Mouse (Mus musculus) adrenal gland, adult 2 months (tissue): Measurements from ENCODE around the gene H2-Q1. TPM values are rescaled to one million over a fixed set of nuclear protein-coding genes. Genes with fewer than 3 reads are reported as not detected.
"Not testable (repeated sequence)": the region's sequence is repeated elsewhere in the genome, so short reads cannot be mapped to it uniquely, and the experiment has no call there.

Experiments
- DNase-seq: peaks from one replicate; pipeline ENCODE4 v3.0.0; 2021
- polyA plus RNA-seq: library from polyadenylated mRNA; depleted of rRNA; stranded (reverse); fragments of >200 nt; gene quantifications from 2 replicates; pipeline ENCODE4 v1.2.3, GENCODE M21; 2012; rRNA removed
- total RNA-seq, 2 experiments: library from RNA; stranded (reverse); gene quantifications; 2 replicates each; pipeline ENCODE4 v1.2.3; 2021

The H2-Q1 gene
- total and polyA plus RNA-seq, 3 experiments: 0.04 to 3.6 (median 0.98) TPM

DNA sequence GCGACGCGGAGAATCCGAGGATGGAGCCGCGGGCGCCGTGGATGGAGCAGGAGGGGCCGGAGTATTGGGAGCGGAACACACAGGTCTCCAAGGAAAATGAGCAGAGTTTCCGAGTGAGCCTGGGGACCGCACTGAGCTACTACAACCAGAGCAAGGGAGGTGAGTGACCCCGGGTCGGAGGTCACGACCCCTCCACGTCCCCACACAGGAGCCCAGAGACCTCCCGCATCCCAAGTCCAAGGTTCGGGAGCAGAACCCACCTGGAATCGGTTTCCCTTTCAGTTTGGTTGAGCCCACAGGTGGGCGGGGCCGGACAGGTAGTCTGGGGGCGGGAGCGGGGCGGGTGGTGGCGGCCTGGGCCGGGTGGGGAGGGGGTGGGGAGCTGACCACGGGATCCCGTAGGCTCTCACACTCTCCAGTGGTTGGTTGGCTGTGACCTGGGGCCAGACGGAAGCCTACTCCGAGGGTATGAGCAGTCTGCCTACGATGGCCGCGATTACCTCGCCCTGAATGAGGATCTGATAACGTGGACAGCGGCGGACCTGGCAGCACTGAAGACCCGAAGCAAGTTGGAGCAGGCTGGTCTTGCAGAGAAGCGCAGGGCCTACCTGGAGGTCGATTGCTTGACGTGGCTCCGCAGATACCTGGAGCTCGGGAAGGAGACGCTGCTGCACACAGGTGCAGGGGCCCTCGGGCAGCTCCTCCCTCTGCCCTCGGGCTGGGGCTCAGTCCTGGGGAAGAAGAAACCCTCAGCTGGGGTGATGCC, 22.7 kb downstream of the H2-Q1 start:
- DNase-seq: no peak

DNA sequence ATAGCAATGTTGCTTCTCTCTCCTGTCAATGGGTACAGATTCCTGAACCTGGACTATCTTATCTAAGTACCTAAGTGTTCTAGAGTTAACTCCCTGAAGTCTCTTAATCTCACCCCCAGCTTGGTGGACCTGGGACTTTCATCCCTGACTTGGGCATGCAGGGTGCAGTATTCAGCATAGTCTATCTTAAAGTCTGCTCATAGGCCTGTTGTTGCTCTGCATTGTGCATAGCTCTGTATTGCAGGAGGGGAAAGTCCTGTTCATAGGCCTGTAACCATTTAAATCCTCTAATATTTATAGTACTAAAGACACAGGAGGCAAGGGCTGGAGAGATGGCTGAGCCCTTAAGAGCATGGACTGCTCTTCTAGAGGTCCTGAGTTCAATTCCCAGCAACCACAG, 27.5 kb downstream of the H2-Q1 start:
- not testable (repeated sequence) for DNase-seq

DNA sequence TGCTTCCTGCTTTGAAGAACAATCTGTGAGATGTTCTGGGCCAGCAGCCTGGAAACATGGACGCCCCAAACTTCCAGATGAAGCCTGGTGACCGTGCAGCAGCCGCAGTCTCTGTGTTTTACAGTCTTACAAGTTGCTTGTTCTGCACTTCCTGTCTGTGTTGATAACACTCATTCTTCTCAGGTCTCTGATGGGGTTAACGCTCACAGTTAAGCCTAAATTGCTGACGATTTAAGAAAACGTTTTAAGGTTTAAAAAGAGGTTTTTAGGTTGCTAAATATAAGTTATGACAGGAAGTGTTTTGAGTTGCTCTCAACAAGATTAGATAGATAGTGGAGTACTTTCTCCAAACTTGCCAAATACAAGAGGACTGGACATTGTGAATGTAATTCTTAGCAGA, 33.1 kb downstream of the H2-Q1 start:
- not testable (repeated sequence) for DNase-seq

DNA sequence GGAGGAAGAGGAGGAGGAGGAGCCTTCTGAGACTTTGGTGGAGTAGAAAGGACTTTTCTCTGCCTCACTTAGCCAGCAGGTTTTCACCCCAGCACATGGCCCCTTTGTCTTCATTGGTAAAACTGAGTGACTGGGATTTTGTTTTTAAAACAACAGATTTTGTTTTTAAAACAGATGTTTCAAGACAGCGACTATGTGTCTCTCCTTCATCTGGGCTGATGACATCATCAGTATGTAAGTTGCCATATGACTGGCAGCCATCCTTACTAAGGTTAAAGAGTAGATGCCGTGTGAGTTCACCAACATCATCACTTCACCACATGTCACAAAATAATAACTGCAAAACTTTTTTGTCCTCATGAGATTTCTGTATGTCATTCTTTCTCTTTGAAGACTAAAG, 33.9 kb downstream of the H2-Q1 start:
- DNase-seq: no peak

DNA sequence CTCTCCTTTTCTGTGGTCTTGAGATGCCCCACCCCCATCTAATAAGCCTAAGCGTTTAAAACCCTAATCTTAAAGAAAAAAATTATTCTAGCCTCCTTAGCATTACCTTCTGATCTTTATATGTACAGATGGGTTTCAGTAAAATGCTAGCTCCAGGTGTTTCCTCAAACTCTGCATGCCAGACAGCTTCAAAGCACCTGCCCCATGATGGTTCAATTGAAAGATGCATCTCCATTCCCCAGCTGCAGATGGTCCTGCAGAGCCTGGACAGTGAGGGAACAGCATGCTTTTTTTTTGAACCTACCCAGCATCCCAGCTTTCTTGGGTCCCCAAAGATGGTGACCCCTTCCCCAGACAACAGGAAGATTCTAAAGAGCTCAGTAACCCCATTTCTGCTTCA, 36.9 kb downstream of the H2-Q1 start:
- DNase-seq: no peak

DNA sequence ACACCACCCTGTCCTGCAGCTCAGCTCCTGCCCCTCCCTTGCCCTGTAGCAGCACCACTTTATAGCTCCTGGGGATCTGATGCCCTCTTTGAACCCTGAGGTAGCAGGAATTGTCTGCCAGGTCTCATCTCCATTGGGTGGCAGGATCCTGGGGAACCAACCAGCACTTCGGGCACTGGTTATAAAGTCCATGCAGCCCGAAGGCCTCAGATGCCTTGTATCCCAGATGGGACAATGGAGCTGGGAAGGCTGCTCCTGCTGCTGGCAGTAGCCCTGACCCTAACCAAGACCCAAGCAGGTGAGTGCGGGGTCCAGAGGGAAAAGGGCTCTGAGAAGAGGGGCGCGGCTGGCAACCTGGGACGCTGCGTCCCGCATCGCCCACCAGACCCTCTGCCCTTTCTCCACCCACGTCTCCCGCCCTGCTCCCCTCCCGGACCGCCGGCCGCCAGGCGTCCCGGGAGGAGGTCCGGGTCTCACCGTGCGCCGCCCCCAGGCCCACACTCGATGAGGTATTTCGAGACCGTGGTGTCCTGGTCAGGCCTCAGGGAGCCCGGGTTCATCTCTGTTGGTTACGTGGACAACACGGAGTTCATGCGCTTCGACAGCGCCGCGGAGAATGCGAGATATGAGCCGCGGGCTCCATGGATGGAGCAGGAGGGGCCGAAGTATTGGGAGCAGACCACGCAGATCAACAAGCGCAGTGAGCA, 38.7 kb downstream of the H2-Q1 start:
- no peak for DNase-seq

DNA sequence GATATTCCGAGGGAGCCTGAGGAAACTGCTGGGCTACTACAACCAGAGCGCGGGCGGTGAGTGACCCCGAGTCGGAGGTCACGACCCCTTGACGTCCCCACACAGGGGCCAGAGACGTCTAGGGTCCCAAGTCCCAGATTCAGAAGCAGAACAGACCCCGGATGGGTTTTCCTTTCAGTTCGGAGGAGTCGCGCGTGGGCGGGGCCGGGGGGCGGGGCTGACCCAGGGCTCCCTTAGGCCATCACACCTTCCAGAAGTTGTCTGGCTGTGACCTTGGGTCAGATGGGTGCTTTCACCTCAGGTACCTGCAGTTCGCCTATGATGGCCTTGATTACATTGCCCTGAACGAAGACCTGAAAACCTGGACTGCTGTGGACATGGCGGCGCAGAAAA, 39.3 kb downstream of the H2-Q1 start:
- DNase-seq: no peak

Other genes with a start within 250 kb of the H2-Q1 start
Only the 30 nearest of the 33 such genes appear.
- not detected for gene Ly6g6f, start 234.8 kb upstream of the H2-Q1 start, total RNA-seq
- gene Ly6g6f, start 234.8 kb upstream of the H2-Q1 start, polyA plus RNA-seq: not detected in 2 replicates
- gene Abhd16a, start 231.1 kb upstream of the H2-Q1 start, total RNA-seq: 10 to 100 TPM; 71.8 to 95.8 TPM
- gene Abhd16a, start 231.1 kb upstream of the H2-Q1 start, polyA plus RNA-seq: 219 and 291 TPM in 2 replicates
- not detected for gene Ly6g5c, start 212.1 kb upstream of the H2-Q1 start, total RNA-seq
- not detected in 2 replicates for gene Ly6g5c, start 212.1 kb upstream of the H2-Q1 start, polyA plus RNA-seq
- under 1 TPM; 0.23 to 0.35 TPM for gene Ly6g5b, start 205.0 kb upstream of the H2-Q1 start, total RNA-seq
- gene Ly6g5b, start 205.0 kb upstream of the H2-Q1 start, polyA plus RNA-seq: 0.42 and 0.52 TPM in 2 replicates
- gene Gpank1, start 198.9 kb upstream of the H2-Q1 start, total RNA-seq: 10 to 100 TPM; 12.4 to 12.8 TPM
- 13.3 and 15.8 TPM in 2 replicates for gene Gpank1, start 198.9 kb upstream of the H2-Q1 start, polyA plus RNA-seq
- 100 to 1,000 TPM; 212 to 337 TPM for gene Csnk2b, start 198.4 kb upstream of the H2-Q1 start, total RNA-seq
- gene Csnk2b, start 198.4 kb upstream of the H2-Q1 start, polyA plus RNA-seq: 358 and 360 TPM in 2 replicates
- gene D17H6S53E, start 194.0 kb upstream of the H2-Q1 start, total RNA-seq: 10 to 100 TPM; 23.4 to 32.0 TPM
- 27.7 and 45.5 TPM in 2 replicates for gene D17H6S53E, start 194.0 kb upstream of the H2-Q1 start, polyA plus RNA-seq
- under 1 TPM in 1 of 2 experiments, not detected in 1; 0.78 TPM for gene Apom, start 188.4 kb upstream of the H2-Q1 start, total RNA-seq
- gene Apom, start 188.4 kb upstream of the H2-Q1 start, polyA plus RNA-seq: 0.22 TPM in 1 of 2 replicates, not detected in the other
- gene Bag6, start 185.2 kb upstream of the H2-Q1 start, total RNA-seq: 100 to 1,000 TPM; 389 to 403 TPM
- gene Bag6, start 185.2 kb upstream of the H2-Q1 start, polyA plus RNA-seq: 433 and 470 TPM in 2 replicates
- 100 to 1,000 TPM; 205 to 258 TPM for gene Prrc2a, start 155.5 kb upstream of the H2-Q1 start, total RNA-seq
- 598 and 625 TPM in 2 replicates for gene Prrc2a, start 155.5 kb upstream of the H2-Q1 start, polyA plus RNA-seq
- gene Aif1, start 144.3 kb upstream of the H2-Q1 start, total RNA-seq: 1 to 10 TPM; 3.4 to 6.4 TPM
- gene Aif1, start 144.3 kb upstream of the H2-Q1 start, polyA plus RNA-seq: 0.30 and 0.46 TPM in 2 replicates
- gene Lst1, start 132.0 kb upstream of the H2-Q1 start, total RNA-seq: 1 to 10 TPM; 5.0 to 7.6 TPM
- 3.6 and 4.6 TPM in 2 replicates for gene Lst1, start 132.0 kb upstream of the H2-Q1 start, polyA plus RNA-seq
- 1 to 10 TPM; 1.8 to 7.7 TPM for gene Ltb, start 126.0 kb upstream of the H2-Q1 start, total RNA-seq
- 5.8 and 8.5 TPM in 2 replicates for gene Ltb, start 126.0 kb upstream of the H2-Q1 start, polyA plus RNA-seq
- gene Tnf, start 118.4 kb upstream of the H2-Q1 start, total RNA-seq: under 1 TPM; 0.35 to 0.52 TPM
- 0.62 and 1.0 TPM in 2 replicates for gene Tnf, start 118.4 kb upstream of the H2-Q1 start, polyA plus RNA-seq
- gene Lta, start 115.1 kb upstream of the H2-Q1 start, total RNA-seq: under 1 TPM; 0.26 to 0.35 TPM
- gene Lta, start 115.1 kb upstream of the H2-Q1 start, polyA plus RNA-seq: 0.18 and 0.33 TPM in 2 replicates
- gene Gm16181, start 99.6 kb upstream of the H2-Q1 start, total RNA-seq: not detected
- 0.31 and 1.3 TPM in 2 replicates for gene Gm16181, start 99.6 kb upstream of the H2-Q1 start, polyA plus RNA-seq
- 1 to 10 TPM; 5.6 to 5.7 TPM for gene Atp6v1g2, start 86.7 kb upstream of the H2-Q1 start, total RNA-seq
- gene Atp6v1g2, start 86.7 kb upstream of the H2-Q1 start, polyA plus RNA-seq: 7.2 and 8.5 TPM in 2 replicates
- 10 to 100 TPM; 14.1 to 19.4 TPM for gene Nfkbil1, start 84.6 kb upstream of the H2-Q1 start, total RNA-seq
- gene Nfkbil1, start 84.6 kb upstream of the H2-Q1 start, polyA plus RNA-seq: 52.3 and 57.6 TPM in 2 replicates
- gene Ddx39b, start 78.7 kb upstream of the H2-Q1 start, total RNA-seq: 100 to 1,000 TPM; 192 to 200 TPM
- gene Ddx39b, start 78.7 kb upstream of the H2-Q1 start, polyA plus RNA-seq: 164 and 180 TPM in 2 replicates
- gene H2-D1, start 57.7 kb upstream of the H2-Q1 start, total RNA-seq: 100 to 1,000 TPM; 172 to 281 TPM
- gene H2-D1, start 57.7 kb upstream of the H2-Q1 start, polyA plus RNA-seq: 473 and 543 TPM in 2 replicates
- gene H2-Q2, start 21.8 kb downstream of the H2-Q1 start, total RNA-seq: 1 to 10 TPM in 1 of 2 experiments, under 1 TPM in 1; 0.61 to 2.5 TPM
- 0.27 TPM in 1 of 2 replicates, not detected in the other for gene H2-Q2, start 21.8 kb downstream of the H2-Q1 start, polyA plus RNA-seq
- gene H2-Q4, start 59.2 kb downstream of the H2-Q1 start, total RNA-seq: 10 to 100 TPM; 21.1 to 28.8 TPM
- gene H2-Q4, start 59.2 kb downstream of the H2-Q1 start, polyA plus RNA-seq: 183 and 203 TPM in 2 replicates
- gene H2-Q6, start 104.4 kb downstream of the H2-Q1 start, total RNA-seq: 1 to 10 TPM; 3.3 to 7.9 TPM
- gene H2-Q6, start 104.4 kb downstream of the H2-Q1 start, polyA plus RNA-seq: 23.0 and 24.7 TPM in 2 replicates
- 1 to 10 TPM; 5.0 to 5.7 TPM for gene H2-Q7, start 118.8 kb downstream of the H2-Q1 start, total RNA-seq
- 59.2 and 61.8 TPM in 2 replicates for gene H2-Q7, start 118.8 kb downstream of the H2-Q1 start, polyA plus RNA-seq
- gene H2-Q10, start 149.7 kb downstream of the H2-Q1 start, total RNA-seq: 10 to 100 TPM in 1 of 2 experiments, 1 to 10 TPM in 1; 3.0 to 11.9 TPM
- gene H2-Q10, start 149.7 kb downstream of the H2-Q1 start, polyA plus RNA-seq: 37.5 and 46.4 TPM in 2 replicates
- gene Pou5f1, start 185.6 kb downstream of the H2-Q1 start, total RNA-seq: not detected
- not detected in 2 replicates for gene Pou5f1, start 185.6 kb downstream of the H2-Q1 start, polyA plus RNA-seq
- gene Tcf19, start 196.4 kb downstream of the H2-Q1 start, total RNA-seq: 1 to 10 TPM; 4.6 to 5.0 TPM
- gene Tcf19, start 196.4 kb downstream of the H2-Q1 start, polyA plus RNA-seq: 7.6 and 9.5 TPM in 2 replicates
- 1 to 10 TPM; 6.2 to 8.0 TPM for gene Cchcr1, start 196.7 kb downstream of the H2-Q1 start, total RNA-seq
- gene Cchcr1, start 196.7 kb downstream of the H2-Q1 start, polyA plus RNA-seq: 2.9 and 3.9 TPM in 2 replicates
- gene Psors1c2, start 212.8 kb downstream of the H2-Q1 start, total RNA-seq: not detected
- not detected in 2 replicates for gene Psors1c2, start 212.8 kb downstream of the H2-Q1 start, polyA plus RNA-seq
- gene Cdsn, start 231.7 kb downstream of the H2-Q1 start, total RNA-seq: under 1 TPM; 0.20 to 0.62 TPM
- gene Cdsn, start 231.7 kb downstream of the H2-Q1 start, polyA plus RNA-seq: 7.3 and 7.4 TPM in 2 replicates